Mouse (Mus musculus): ENCODE data around the gene Celf2. TPM values are rescaled to one million over a fixed set of nuclear protein-coding genes. Genes with fewer than 3 reads are reported as not detected.

The Celf2 gene
- polyA plus RNA-seq, 1 experiment from 2014 or later: 182 TPM

GRCm38 (mm10) chr2:6547139-6547664 lies 962.2 kb downstream of the Celf2 start:
- H3K4me3 ChIP-seq (replicated peaks): no peak overlapping the region
- H3K27ac ChIP-seq: peak overlapping the region; percentile 77
- peak; percentile 76 for ATAC-seq
- H3K9ac ChIP-seq (replicated peaks): no peak overlapping the region; the same call in none of the 2 replicates
- H3K4me1 ChIP-seq (replicated peaks): peaks cover 21% of the 10 kb centered on the region
- H3K4me2 ChIP-seq (replicated peaks): no peak overlapping the region; the same call in 1 of the 2 replicates
- no peaks in the 10 kb centered on the region for H3K9me3 ChIP-seq
- WGBS: 13% methylated on average over 9 of the region's 9 CpGs
- no peaks in the 10 kb centered on the region for H3K27me3 ChIP-seq
- H3K36me3 ChIP-seq: peaks cover 20% of the 10 kb centered on the region; the same call in 1 of the 2 replicates

- Histone ChIP-seq H3K36me3 (peaks cover 15% of the 10 kb centered on the region; the same call in 1 of the 2 replicates), H3K4me3 (replicated peaks) (no peak overlapping the region), H3K27me3 (no peaks in the 10 kb centered on the region), H3K4me1 (replicated peaks) (peaks cover 21% of the 10 kb centered on the region), H3K9ac (replicated peaks) (no peak overlapping the region; the same call in 1 of the 2 replicates), H3K4me2 (replicated peaks) (no peak overlapping the region; the same call in 1 of the 2 replicates), H3K9me3 (no peaks in the 10 kb centered on the region), H3K27ac (peak overlapping the region; percentile 77)
- WGBS: 24% methylated on average over 14 of the region's 14 CpGs
- ATAC-seq: peak; percentile 68; the same call in 1 of the 2 replicates
These were observed 962.8 kb downstream of the Celf2 start for GRCm38 (mm10) chr2:6546462-6547138.

GRCm38 (mm10) chr2:6545127-6545931 lies 964.0 kb downstream of the Celf2 start:
- peaks cover 16% of the 10 kb centered on the region for H3K36me3 ChIP-seq
- no peaks in the 10 kb centered on the region for H3K9me3 ChIP-seq
- no peak overlapping the region for H3K9ac ChIP-seq (replicated peaks)
- H3K4me2 ChIP-seq (replicated peaks): no peak overlapping the region
- WGBS: 47% methylated on average over 10 of the region's 10 CpGs
- no peak overlapping the region for H3K27ac ChIP-seq
- H3K4me1 ChIP-seq (replicated peaks): peaks cover 21% of the 10 kb centered on the region
- no peaks in the 10 kb centered on the region for H3K27me3 ChIP-seq
- no peak overlapping the region for H3K4me3 ChIP-seq (replicated peaks)
- ATAC-seq: no peak

- peaks cover 21% of the 10 kb centered on the region for H3K4me1 ChIP-seq (replicated peaks)
- no peak overlapping the region for H3K4me2 ChIP-seq (replicated peaks)
- no peak overlapping the region for H3K9ac ChIP-seq (replicated peaks)
- no peaks in the 10 kb centered on the region for H3K27me3 ChIP-seq
- no peaks in the 10 kb centered on the region for H3K9me3 ChIP-seq
- no peak for ATAC-seq
- peaks cover 8% of the 10 kb centered on the region for H3K36me3 ChIP-seq
- H3K27ac ChIP-seq: no peak overlapping the region
- no peak overlapping the region for H3K4me3 ChIP-seq (replicated peaks)
- 92% methylated on average over 5 of the region's 5 CpGs for WGBS
These were observed 965.7 kb downstream of the Celf2 start for GRCm38 (mm10) chr2:6543650-6544049.

- no peak for ATAC-seq
- H3K9me3 ChIP-seq: no peaks in the 10 kb centered on the region
- peaks cover 18% of the 10 kb centered on the region for H3K4me1 ChIP-seq (replicated peaks)
- peaks cover 8% of the 10 kb centered on the region for H3K36me3 ChIP-seq
- H3K4me2 ChIP-seq (replicated peaks): no peak overlapping the region
- no peak overlapping the region for H3K4me3 ChIP-seq (replicated peaks)
- 91% methylated on average over 12 of the region's 12 CpGs for WGBS
- no peak overlapping the region for H3K9ac ChIP-seq (replicated peaks)
- H3K27me3 ChIP-seq: no peaks in the 10 kb centered on the region
- H3K27ac ChIP-seq: no peak overlapping the region
These were observed 966.7 kb downstream of the Celf2 start for GRCm38 (mm10) chr2:6542556-6543180.

- ATAC-seq: no peak
- H3K9me3 ChIP-seq: no peaks in the 10 kb centered on the region
- H3K27me3 ChIP-seq: no peaks in the 10 kb centered on the region
- peaks cover 6% of the 10 kb centered on the region for H3K4me1 ChIP-seq (replicated peaks)
- WGBS: 83% methylated on average over 6 of the region's 6 CpGs
- peaks cover 8% of the 10 kb centered on the region for H3K36me3 ChIP-seq
- no peak overlapping the region for H3K4me2 ChIP-seq (replicated peaks)
- no peak overlapping the region for H3K27ac ChIP-seq
- no peak overlapping the region for H3K9ac ChIP-seq (replicated peaks)
- H3K4me3 ChIP-seq (replicated peaks): no peak overlapping the region
These were observed 968.5 kb downstream of the Celf2 start for GRCm38 (mm10) chr2:6540825-6541224.

- no peak overlapping the region for H3K27ac ChIP-seq
- 87% methylated on average over 11 of the region's 11 CpGs for WGBS
- H3K27me3 ChIP-seq: no peaks in the 10 kb centered on the region
- H3K4me2 ChIP-seq (replicated peaks): no peak overlapping the region
- H3K36me3 ChIP-seq: peaks cover 8% of the 10 kb centered on the region
- no peak overlapping the region for H3K4me3 ChIP-seq (replicated peaks)
- H3K9ac ChIP-seq (replicated peaks): no peak overlapping the region
- ATAC-seq: no peak
- no peaks in the 10 kb centered on the region for H3K9me3 ChIP-seq
- H3K4me1 ChIP-seq (replicated peaks): no peaks in the 10 kb centered on the region
These were observed 969.3 kb downstream of the Celf2 start for GRCm38 (mm10) chr2:6540092-6540491.

GRCm38 (mm10) chr2:6538500-6538899 lies 970.9 kb downstream of the Celf2 start:
- no peak overlapping the region for H3K4me3 ChIP-seq (replicated peaks)
- H3K9ac ChIP-seq (replicated peaks): no peak overlapping the region
- no peak overlapping the region for H3K27ac ChIP-seq
- no peak overlapping the region for H3K4me2 ChIP-seq (replicated peaks)
- peaks cover 7% of the 10 kb centered on the region for H3K36me3 ChIP-seq
- no peaks in the 10 kb centered on the region for H3K27me3 ChIP-seq
- H3K4me1 ChIP-seq (replicated peaks): no peaks in the 10 kb centered on the region
- ATAC-seq: no peak
- 86% methylated on average over 2 of the region's 2 CpGs for WGBS
- H3K9me3 ChIP-seq: no peaks in the 10 kb centered on the region

GRCm38 (mm10) chr2:6538031-6538430 lies 971.3 kb downstream of the Celf2 start:
- no peak overlapping the region for H3K27ac ChIP-seq
- H3K4me3 ChIP-seq (replicated peaks): no peak overlapping the region
- no peak for ATAC-seq
- no peak overlapping the region for H3K4me2 ChIP-seq (replicated peaks)
- peaks cover 5% of the 10 kb centered on the region for H3K36me3 ChIP-seq
- no peak overlapping the region for H3K9ac ChIP-seq (replicated peaks)
- H3K4me1 ChIP-seq (replicated peaks): no peaks in the 10 kb centered on the region
- H3K27me3 ChIP-seq: no peaks in the 10 kb centered on the region
- no peaks in the 10 kb centered on the region for H3K9me3 ChIP-seq

GRCm38 (mm10) chr2:6537326-6537725 lies 972.0 kb downstream of the Celf2 start:
- WGBS: 83% methylated on average over 3 of the region's 3 CpGs
- Histone ChIP-seq H3K4me1 (replicated peaks) (no peaks in the 10 kb centered on the region), H3K9ac (replicated peaks) (no peak overlapping the region), H3K27ac (no peak overlapping the region), H3K4me2 (replicated peaks) (no peak overlapping the region), H3K36me3 (peaks cover 5% of the 10 kb centered on the region), H3K4me3 (replicated peaks) (no peak overlapping the region), H3K9me3 (no peaks in the 10 kb centered on the region), H3K27me3 (no peaks in the 10 kb centered on the region)
- no peak for ATAC-seq

GRCm38 (mm10) chr2:6536372-6536771 lies 973.0 kb downstream of the Celf2 start:
- no peak for ATAC-seq
- no peaks in the 10 kb centered on the region for H3K27me3 ChIP-seq
- WGBS: 93% methylated on average over 2 of the region's 2 CpGs
- no peak overlapping the region for H3K4me2 ChIP-seq (replicated peaks)
- no peak overlapping the region for H3K9ac ChIP-seq (replicated peaks)
- no peaks in the 10 kb centered on the region for H3K4me1 ChIP-seq (replicated peaks)
- no peak overlapping the region for H3K27ac ChIP-seq
- no peaks in the 10 kb centered on the region for H3K9me3 ChIP-seq
- peaks cover 4% of the 10 kb centered on the region for H3K36me3 ChIP-seq
- no peak overlapping the region for H3K4me3 ChIP-seq (replicated peaks)

GRCm38 (mm10) chr2:6532341-6532740 lies 977.0 kb downstream of the Celf2 start:
- Histone ChIP-seq H3K9me3 (no peaks in the 10 kb centered on the region), H3K4me3 (replicated peaks) (no peak overlapping the region), H3K27me3 (no peaks in the 10 kb centered on the region), H3K4me1 (replicated peaks) (no peaks in the 10 kb centered on the region), H3K9ac (replicated peaks) (no peak overlapping the region), H3K36me3 (no peaks in the 10 kb centered on the region), H3K27ac (no peak overlapping the region), H3K4me2 (replicated peaks) (no peak overlapping the region)
- ATAC-seq: no peak
- 53% methylated on average over 4 of the region's 4 CpGs for WGBS
